Mouse (Mus musculus): Measurements from ENCODE around the gene Cap2. TPM values are rescaled to one million over a fixed set of nuclear protein-coding genes. Genes with fewer than 3 reads are reported as not detected.

Gene Cap2
- polyA plus RNA-seq, 1 experiment: 159 TPM

DNA sequence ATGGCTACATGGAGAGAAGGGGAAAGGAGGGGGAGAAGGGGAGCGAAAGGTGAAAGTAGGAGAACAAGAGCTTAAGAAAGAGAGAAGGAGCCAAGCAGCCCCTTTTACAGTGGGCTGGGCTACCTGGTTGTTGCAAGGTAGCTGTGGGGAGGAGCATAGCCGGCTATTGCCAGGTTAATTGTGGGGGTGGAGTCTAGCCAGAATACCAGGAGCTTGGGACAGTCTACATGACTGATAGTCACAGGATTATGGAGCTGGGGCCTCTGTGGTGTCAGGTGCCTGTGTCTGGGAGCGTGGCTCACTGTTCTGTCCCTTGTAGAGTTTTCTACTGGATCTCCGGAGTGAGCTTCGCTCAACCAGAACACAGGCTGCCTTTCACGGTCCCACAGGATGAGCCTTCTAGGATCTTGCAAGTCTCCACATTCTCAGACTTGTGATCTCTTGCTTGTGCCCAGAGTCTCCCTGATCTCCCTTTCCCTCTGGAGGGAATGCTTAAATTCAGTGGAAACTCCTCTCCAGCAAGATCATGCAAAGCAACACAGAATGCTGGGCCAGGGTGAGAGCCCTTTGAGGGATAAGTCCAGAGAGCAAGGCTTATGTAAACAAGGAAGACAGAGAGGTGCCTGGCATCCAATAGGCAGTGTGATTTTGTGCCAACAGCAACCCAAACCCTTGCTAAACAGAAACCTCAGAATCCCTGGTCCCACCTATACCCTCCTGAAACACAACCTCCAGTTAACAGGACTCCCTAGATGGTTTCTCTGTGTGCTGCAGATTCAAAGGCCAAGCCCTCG, 119.5 kb downstream of the Cap2 start:
- DNase-seq (ENCODE audit: extremely low spot score in 1 of 2, low spot score in 1 of 2): no peak

DNA sequence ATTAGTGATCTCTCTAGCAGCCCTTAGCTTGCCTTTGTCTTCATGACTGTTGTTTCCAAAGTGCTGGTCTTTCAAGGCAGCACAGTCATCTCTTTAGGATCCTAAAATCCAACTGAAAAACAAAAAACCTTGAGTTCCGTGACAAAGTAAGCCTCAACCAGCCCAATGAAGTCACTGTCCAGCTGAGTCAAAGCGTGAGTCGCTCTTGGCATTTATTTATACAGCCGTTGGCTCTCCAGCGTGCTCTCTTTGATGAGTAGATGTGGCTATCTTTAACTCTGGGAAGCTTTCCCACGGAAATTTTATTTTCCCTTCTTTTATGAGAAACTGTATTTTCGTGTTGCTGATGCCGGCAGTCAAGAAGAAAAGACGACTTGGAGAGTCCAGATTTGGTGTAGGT, 125.0 kb downstream of the Cap2 start:
- peak in 1 of 2 experiments; percentile 49 for DNase-seq (ENCODE audit: extremely low spot score in 1 of 2, low spot score in 1 of 2)

DNA sequence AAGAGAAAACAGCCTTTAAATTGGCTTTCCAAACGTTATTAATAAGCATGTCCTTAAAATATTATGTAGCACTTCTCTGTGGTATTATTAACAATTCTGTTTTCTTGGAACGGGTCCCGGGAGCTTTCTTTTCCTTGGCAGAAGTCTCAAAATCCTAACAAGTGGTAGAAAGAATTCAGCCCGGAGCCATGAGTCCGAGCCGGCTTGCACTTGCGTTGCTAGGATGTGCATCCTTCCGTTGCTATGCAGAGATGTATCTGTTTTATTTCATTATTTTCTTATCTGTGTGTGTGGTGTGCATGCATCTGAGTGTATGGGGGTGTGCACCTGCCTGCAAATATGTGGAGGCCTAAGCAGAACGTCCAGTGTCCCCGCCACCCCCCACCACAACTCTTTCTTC, 126.2 kb downstream of the Cap2 start:
- DNase-seq (ENCODE audit: extremely low spot score in 1 of 2, low spot score in 1 of 2): peak in 1 of 2 experiments; percentile 75

DNA sequence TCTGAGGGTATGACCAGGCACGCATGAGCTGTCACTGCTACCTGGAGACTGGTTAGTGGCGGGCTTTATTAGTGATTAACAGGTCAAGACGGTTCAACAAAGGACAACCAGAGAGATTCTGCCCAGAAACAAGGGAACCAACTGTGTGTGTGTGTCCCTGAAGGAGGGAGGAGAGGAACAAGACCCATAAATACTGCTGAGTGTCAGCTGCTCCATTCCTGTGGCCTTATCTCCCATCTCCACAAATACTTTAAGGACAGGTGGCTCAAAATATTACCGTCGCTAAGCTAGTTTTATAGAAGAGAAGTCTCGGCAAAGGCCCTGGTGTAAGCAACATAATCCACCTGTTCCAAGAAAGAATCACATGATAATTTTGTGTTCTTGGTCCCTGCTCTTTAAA, 127.7 kb downstream of the Cap2 start:
- no peak for DNase-seq (ENCODE audit: extremely low spot score in 1 of 2, low spot score in 1 of 2)

DNA sequence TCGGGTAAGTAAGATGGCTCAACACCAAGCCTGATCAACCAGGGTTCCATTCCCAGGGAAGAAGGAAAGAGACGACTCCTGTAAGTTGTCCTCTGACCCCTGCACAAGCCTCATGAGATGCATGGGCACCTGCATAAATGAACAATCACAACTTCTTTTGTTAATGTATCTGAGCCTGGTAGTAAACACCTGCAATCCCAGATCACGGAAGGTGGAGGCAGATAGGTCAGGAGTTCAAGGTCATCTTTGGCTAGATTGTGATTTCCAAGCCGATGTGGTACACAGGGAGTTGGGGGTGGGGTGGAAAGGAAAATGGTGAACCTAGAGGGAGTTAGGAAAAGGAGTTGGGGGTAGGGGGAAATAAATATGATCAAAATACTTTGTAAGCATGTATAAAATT, 131.1 kb downstream of the Cap2 start:
- no peak for DNase-seq (ENCODE audit: extremely low spot score in 1 of 2, low spot score in 1 of 2)

DNA sequence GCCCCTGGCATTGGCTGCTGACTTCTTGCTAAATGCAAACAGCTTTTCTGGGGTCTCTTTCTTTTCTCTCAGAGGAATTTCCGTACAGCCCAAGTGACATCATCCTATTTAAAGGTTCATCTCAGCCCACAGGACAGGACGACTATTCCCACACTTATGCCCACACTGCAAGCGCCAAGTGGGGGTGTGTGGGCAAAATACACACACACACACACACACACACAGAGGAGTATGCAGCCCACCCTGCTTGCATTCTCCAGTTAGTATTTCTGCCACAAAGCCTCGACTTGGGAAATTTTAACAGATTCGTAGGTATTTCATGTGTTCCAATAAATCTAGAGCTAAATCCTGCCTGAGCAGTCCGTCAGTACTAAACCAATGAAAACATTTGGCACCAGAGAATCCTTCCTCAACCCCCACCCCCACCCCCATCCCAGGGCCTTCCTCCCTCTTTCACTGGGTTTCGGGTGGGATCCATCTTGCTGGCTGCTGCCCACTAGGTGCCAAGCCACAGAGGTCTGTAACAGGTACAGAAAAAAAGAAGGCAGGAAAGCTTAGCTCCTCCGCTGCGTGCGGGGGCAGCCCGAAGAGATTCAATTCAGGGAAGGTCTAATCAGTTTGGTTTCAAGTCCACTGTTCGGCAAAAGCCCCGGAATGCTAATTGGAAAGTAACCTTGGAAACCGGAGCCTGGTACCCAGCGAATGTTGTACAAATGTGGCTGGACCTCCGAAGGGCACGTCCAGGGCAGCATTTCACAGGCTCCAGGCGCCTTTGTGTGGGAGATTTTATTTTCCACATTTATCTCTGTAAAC, 131.9 kb downstream of the Cap2 start:
- DNase-seq (ENCODE audit: extremely low spot score in 1 of 2, low spot score in 1 of 2): peak; percentile 50 to 71

DNA sequence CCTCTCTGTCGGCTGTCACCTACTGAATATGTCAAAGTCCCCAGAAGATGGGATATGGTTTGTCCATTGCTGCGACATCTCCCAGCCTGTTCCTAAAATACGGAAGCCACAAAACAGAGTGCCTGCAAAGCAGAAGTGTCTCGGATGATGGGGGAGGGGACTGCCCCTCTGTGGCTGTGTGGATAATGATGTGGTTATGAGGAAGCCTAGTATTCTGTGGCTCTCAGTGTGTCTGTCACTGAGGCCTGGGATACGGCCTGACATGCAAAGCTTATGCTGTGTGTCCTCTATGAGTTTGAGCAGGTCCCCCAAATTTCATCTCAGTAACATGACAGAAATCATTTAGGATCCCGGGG, 132.5 kb downstream of the Cap2 start:
- DNase-seq (ENCODE audit: extremely low spot score in 1 of 2, low spot score in 1 of 2): peak in 1 of 2 experiments; percentile 49

DNA sequence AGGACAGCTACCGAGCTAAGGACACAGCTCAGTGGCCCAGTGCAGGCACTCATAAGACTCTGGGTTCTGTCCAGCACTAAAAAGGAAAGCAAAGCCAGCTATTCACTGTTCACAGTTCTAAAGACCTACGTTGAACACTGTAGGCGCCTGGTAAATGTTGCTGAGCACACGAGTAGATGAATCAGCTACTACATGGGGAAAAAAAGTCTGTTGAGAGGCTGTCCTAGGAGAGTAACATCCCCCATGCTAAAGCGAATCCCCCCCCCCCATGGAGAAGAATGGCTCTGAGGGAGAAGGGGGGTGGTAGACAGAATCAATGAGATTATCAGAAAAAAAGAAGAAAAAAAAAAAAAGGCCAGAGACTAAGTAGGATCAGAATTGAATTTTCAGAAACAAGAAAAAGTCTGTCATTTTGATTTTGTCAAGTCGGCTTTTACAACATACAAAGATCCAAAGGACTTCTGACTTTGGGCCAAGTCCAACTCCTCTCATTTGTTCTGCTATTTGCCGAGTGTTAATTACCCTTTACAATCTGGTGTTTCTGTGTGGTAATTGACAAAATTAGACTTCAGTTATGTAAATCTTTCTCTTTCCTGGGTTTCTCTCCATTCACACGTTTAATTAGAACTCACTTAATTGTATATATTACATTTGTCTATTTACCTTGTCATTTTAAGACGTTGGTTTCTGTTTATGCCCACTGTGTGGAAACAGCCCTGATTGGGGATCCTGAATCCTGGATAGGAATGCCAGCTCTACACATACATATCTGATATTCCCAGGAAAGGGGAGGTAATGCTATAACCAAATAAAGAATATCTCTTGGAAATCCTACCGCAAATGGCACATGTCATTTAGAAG, 139.2 kb downstream of the Cap2 start:
- no peak for DNase-seq (ENCODE audit: extremely low spot score in 1 of 2, low spot score in 1 of 2)

DNA sequence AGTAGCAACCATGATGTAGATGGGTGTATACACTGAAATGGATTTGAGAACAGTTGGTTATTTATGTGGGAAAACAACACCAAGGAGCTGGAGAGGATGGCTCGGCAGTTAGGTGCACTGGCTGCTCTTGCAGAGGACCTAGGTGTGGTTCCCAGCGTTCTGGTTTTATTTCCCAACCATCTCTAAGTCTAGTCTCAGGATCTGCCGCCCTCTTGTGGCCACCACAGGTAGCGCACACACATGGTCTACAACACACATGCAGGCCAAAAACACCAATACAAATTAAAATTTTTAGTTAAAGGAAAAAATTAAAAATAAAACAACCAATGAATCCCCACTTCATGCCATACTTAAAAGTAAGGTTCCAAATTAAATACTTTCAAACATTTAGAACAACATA, 140.7 kb downstream of the Cap2 start:
- no peak for DNase-seq (ENCODE audit: extremely low spot score in 1 of 2, low spot score in 1 of 2)

DNA sequence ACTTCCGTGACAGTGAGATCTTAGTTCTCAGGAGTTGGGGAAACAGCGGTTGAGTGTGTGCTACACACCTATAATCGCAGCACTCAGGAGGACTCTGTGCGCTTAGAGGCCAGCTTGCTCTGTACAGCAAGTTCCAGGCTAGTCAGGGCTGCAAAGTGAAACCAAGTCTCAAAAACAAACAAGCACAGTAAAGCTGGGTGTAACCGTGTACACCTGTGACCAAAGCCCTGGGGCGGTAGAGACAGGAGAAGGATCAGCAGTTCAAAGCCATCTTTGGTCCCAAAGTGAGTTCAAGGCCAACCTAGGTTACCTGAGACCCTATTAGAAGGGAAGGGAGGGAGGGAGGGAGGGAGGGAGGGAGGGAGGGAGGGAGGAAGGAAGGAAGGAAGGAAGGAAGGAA, 142.5 kb downstream of the Cap2 start:
- DNase-seq (ENCODE audit: extremely low spot score in 1 of 2, low spot score in 1 of 2): no peak

DNA sequence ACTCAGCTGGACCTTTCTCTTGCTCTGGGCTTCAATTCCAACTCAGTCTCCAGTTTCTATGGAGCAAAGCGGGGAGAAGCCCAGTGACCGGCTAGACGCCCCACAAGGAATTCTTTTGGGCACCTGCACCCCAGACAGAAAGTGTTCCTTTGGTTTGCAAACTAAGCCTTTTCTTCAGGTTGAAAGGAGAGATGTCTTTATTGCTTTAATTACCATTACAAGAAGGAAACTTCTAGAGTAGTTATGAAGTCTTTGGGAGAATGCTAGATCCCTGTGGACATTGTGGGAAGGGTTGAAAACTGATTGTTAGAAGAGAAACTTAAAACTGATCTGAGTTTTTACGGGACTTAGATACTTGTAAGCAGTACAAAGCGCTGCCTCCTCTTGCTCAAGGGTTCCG, 143.8 kb downstream of the Cap2 start:
- DNase-seq (ENCODE audit: extremely low spot score in 1 of 2, low spot score in 1 of 2): no peak

DNA sequence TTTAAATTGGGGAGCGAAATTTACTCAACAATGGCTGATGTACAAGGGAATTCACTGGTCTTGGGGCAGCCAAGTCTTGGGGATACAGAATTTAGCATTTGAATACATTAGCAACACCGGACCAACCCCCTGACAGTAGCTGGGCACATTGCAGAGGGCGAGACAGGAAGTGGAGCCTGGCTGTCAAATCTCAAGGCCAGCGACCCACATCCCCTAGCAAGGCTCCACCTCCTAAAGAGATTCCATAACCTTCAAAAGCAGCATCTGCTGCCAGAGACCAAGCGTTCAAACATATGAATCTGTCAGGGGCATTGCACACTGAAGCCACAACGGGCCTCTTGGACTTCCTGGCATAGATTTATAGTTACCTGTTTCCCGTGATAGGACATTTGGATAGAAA, 150.2 kb downstream of the Cap2 start:
- no peak for DNase-seq (ENCODE audit: extremely low spot score in 1 of 2, low spot score in 1 of 2)

DNA sequence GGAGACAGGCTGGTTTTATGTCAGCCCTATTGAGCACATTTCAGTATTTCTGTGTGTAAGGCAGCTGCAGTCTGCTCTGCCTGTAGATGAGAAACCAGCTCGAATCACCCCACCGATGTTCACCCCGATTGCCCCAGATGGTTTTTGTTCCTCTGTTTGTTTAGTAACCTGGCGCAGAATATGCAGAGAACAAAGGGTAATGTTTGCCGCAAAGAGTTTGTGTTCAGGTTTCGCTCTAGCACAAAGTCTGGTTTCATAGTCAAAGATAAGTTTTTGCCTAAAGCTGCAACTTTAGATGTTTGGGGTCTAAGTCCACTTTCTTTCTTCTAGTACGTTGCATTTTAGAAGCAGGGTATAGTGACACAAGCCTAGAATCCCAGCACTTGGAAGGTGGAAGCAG, 151.0 kb downstream of the Cap2 start:
- no peak for DNase-seq (ENCODE audit: extremely low spot score in 1 of 2, low spot score in 1 of 2)

DNA sequence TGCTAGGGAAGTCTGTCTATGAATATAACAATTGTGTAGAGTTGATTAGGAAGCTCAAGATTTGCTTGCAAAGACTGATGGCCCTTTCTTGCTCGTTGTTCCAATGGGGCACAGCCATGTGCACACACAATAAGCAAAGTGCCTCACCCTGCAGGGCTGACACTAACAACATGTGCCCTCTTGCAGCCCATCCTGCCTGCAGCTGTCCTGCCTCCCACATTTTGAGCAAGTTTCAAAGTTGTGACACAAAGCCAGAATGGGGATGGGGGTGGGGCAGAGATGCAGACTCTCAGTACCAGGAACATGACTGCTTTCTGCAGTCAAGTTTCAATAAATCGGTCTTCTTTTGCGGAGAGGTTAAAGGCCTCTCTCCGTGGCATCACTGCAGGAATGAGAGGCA, 152.0 kb downstream of the Cap2 start:
- no peak for DNase-seq (ENCODE audit: extremely low spot score in 1 of 2, low spot score in 1 of 2)

DNA sequence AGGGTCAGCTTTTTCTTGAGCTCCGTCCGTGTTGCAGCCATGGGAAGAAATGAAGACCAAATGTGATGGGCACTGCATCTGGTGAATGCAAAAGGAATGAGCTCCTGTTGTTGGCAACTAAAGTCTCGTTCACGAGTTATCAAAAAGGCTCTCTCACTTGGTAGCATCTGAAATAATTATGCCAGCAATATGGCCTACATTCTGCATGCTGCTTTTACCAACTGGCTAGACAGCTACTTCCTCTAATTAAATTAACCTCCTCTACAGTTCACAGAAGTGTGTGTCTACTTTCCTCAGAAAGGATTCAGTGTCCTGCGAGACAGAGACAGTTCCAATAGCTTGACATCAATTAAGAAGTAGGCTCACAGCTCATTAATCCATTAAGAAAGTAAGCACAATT, 152.9 kb downstream of the Cap2 start:
- no peak for DNase-seq (ENCODE audit: extremely low spot score in 1 of 2, low spot score in 1 of 2)

DNA sequence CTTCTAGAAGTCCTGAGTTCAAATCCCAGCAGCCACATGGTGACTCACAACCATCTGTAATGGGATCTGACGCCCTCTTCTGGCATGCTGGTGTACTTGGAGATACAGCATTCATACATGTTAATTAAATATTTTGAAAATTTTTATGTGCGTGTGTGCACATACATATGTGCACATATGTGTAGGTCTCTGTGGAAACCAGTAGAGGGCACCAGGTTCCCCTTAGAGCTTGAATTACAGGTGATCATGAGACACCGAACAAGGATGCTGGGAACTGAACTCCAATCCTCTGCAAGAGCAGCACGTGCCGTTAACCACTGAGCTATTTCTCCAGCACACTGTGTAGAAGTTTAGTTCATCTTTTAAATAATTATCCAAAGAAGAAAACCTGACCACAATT, 157.6 kb downstream of the Cap2 start:
- no peak for DNase-seq (ENCODE audit: extremely low spot score in 1 of 2, low spot score in 1 of 2)

DNA sequence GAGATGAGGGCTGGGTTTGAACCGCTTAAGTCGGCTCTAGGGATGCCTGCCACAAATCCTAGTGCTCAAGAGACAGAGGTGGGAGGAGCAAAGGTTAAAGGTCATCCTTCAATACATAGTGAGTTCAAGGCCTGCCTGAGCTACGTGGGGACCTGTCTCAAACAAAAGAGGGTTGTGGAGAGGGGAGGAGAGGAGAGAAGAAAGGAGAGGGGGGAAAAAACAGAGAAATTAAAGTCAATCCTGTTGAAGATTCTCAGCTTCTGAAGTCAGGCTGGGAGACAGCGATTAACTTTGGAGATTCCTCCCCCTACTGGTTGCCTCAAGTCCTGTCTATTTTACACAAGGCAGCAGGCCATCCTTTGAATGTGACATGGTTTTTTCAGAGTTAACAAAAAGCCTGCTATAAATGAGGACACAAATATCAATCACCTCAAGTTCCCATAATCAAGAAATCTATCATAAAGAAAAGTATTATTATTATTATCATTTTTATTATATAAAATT, 161.9 kb downstream of the Cap2 start:
- DNase-seq (ENCODE audit: extremely low spot score in 1 of 2, low spot score in 1 of 2): peak in 1 of 2 experiments; percentile 75

DNA sequence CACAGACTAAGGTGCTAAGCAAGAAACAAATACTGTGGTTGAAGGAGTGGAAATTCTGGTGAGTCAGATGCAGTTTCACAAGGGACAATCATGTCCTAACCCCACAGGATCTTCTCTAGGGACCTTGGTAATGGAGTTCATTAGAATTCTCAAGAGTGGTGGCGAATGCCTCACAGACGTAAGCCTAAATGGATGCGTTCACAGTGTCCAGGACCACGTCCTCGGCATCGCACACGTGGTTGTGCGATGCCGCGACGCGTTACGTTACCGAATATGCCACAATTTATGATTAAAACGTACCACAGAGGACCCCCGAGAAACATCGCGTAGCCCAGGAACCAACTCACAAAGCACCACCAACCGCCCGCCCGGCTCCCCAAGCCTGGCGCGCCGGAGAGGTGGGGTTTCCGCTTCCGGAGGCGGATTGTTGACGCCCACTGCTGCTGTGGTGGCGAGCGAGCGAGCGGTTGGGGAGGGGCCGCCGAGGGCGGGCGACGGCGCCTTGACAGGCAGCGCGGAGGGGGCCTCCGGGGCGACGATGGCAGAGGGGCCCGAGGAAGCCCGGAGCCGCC, 167.5 kb downstream of the Cap2 start, which contains the start of gene Fam8a1:
TSS of gene Fam8a1 (plus strand) at position 475 of the 572 bp plus-strand sequence.
- DNase-seq (ENCODE audit: extremely low spot score in 1 of 2, low spot score in 1 of 2): peak; percentile 61 to 92

DNA sequence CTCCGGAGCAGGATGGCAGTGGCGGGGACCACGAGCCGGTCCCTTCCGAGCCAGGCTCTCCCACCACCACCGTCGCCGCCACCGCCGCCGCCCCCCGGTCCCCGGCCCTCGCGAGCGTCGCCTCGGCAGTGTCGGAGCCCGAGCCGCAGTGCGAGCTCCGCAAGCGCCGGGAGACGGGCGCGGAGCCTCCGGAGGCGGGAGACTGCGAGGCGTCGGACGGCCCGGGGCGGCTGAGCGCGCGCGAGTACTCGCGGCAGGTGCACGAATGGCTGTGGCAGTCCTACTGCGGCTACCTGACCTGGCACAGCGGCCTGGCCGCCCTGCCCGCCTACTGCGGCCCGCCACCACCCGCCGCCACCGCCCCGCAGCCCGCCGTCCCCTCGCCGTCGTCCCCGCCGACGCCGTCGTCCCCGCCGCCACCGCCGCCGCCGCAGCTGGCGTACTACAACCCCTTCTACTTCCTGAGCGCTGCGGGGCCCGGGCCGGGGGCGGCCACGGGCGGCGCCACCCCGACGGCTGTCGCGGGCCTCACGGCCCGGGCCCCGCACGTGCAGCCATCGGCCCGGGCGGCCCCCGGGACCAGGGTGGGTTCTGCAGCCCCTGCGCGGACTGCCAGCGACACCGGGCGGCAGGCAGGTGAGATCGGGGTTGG, 168.1 kb downstream of the Cap2 start:
- DNase-seq (ENCODE audit: extremely low spot score in 1 of 2, low spot score in 1 of 2): no peak

DNA sequence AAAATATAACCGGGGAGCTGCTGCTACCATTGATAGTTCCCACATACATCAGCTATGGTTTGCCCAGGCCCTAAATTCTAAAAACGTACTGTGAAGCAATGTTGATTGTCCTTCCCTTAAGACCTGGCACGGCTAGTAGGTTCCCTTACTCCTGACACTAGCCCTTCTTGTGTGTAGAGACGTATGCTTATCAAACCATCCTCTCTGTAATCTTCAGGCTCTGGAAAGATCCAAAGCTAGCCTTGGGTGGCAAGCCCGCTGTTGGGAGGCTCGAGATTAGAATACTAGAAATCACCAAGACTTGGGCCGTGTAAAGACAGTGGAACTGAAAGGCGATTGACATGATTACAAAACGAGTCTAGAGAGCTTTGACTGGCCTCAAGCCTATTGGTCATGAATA, 168.9 kb downstream of the Cap2 start:
- no peak for DNase-seq (ENCODE audit: extremely low spot score in 1 of 2, low spot score in 1 of 2)
